Comparison of ENCODE assay signal across 16 mouse cellular contexts in genomic region chr14:45510787-45511186, GRCm38 (mm10). TPM values are rescaled to one million over a fixed set of nuclear protein-coding genes. Genes with fewer than 3 reads are reported as not detected.
DNase-seq lines count a peak whose midpoint lies in the region; ATAC-seq and TF ChIP-seq lines count a peak whose summit lies in the region.
"Had no signal": no experiment of that assay in that cellular context is flagged by ENCODE, and none has a peak within 500 bp of the region (broad histone marks: within the 10 kb centered on the region; RNA-seq: fewer than 3 reads in every experiment).

No protein-coding gene starts in this region.

- H3K4me1 ChIP-seq in embryonic facial prominence, embryonic 10.5 days = peaks cover 54% of the 10 kb centered on the region
- peaks cover 89% of the 10 kb centered on the region for H3K4me1 ChIP-seq in heart, postnatal 0 days (ENCODE audit: control insufficient read depth, insufficient read depth)
- peaks cover 18% of the 10 kb centered on the region for H3K4me1 ChIP-seq in liver, postnatal 0 days (ENCODE audit: insufficient read depth)

- no peaks in the 10 kb centered on the region for H3K9me3 ChIP-seq in embryonic facial prominence, embryonic 10.5 days
- no peaks in the 10 kb centered on the region for H3K9me3 ChIP-seq in heart, postnatal 0 days (replicated peaks; ENCODE audit: control insufficient read depth, low read length)
- no peaks in the 10 kb centered on the region for H3K9me3 ChIP-seq in liver, postnatal 0 days (ENCODE audit: low read length)
- H3K9me3 ChIP-seq: midbrain, embryonic 10.5 days; neural tube, embryonic 12.5 days had no signal

- peak overlapping the region; percentile 28; the same call in 1 of the 2 replicates for H3K4me2 ChIP-seq in heart, postnatal 0 days (ENCODE audit: low read depth, low read length)
- no peak overlapping the region for H3K4me2 ChIP-seq in liver, postnatal 0 days (ENCODE audit: low read depth, low read length)
- H3K4me2 ChIP-seq: neural tube, embryonic 12.5 days had no signal

- peaks cover 32% of the 10 kb centered on the region for H3K36me3 ChIP-seq in embryonic facial prominence, embryonic 10.5 days (replicated peaks)
- H3K36me3 ChIP-seq in heart, postnatal 0 days (replicated peaks; ENCODE audit: control insufficient read depth, insufficient read depth, low read length) = peaks cover 14% of the 10 kb centered on the region; the same call in 1 of the 2 replicates
- H3K36me3 ChIP-seq in liver, postnatal 0 days (replicated peaks; ENCODE audit: insufficient read depth, low read length) = 0 out of 2 replicates have a peak, but pooled peaks cover 5% of the 10 kb centered on the region
- H3K36me3 ChIP-seq: neural tube, embryonic 12.5 days had no signal

- 45% methylated on average over 4 of the region's 4 CpGs for WGBS in embryonic facial prominence, embryonic 10.5 days
- 17% methylated on average over 4 of the region's 4 CpGs for WGBS in heart, postnatal 0 days
- WGBS in liver, postnatal 0 days (ENCODE audit: insufficient replicate concordance) = 37% methylated on average over 4 of the region's 4 CpGs

- TF ChIP-seq CTCF in heart, postnatal 0 days (IDR thresholded peaks at IDR 0.05; ENCODE audit: low read depth) = no peak
- TF ChIP-seq CTCF in liver, postnatal 0 days (IDR thresholded peaks at IDR 0.05; ENCODE audit: low read depth) = no peak

- H3K9ac ChIP-seq in heart, postnatal 0 days (replicated peaks; ENCODE audit: low read depth, low read length) = no peak overlapping the region
- H3K9ac ChIP-seq in liver, postnatal 0 days (replicated peaks) = no peak overlapping the region
- H3K9ac ChIP-seq: neural tube, embryonic 12.5 days had no signal

- peak; percentile 78 for TF ChIP-seq EP300 in heart, postnatal 0 days (IDR thresholded peaks at IDR 0.05; ENCODE audit: low read depth)
- 0 out of 2 replicates have a peak, but pooled peaks have one; percentile 23 for TF ChIP-seq EP300 in liver, postnatal 0 days (IDR thresholded peaks at IDR 0.05; ENCODE audit: low read depth)

- peak; percentile 72 for ATAC-seq in heart, postnatal 0 days (ENCODE audit: insufficient read depth, low read depth)
- peak; percentile 92 for ATAC-seq in liver, postnatal 0 days
- ATAC-seq: CD4-positive, CD25-positive, alpha-beta regulatory T cell, adult 4 months; intestine, embryonic 16.5 days had no signal

- H3K27me3 ChIP-seq in embryonic facial prominence, embryonic 10.5 days (replicated peaks; ENCODE audit: low read depth, poor library complexity, severe bottlenecking) = no peaks in the 10 kb centered on the region
- no peaks in the 10 kb centered on the region for H3K27me3 ChIP-seq in heart, postnatal 0 days (ENCODE audit: control insufficient read depth, insufficient read depth, low read length)
- H3K27me3 ChIP-seq in liver, postnatal 0 days (ENCODE audit: insufficient read depth, low read length) = no peaks in the 10 kb centered on the region
- H3K27me3 ChIP-seq: neural tube, embryonic 12.5 days had no signal

- no peak overlapping the region for H3K4me3 ChIP-seq in embryonic facial prominence, embryonic 10.5 days
- H3K4me3 ChIP-seq in heart, postnatal 0 days (ENCODE audit: low read depth, low read length) = no peak overlapping the region
- H3K4me3 ChIP-seq in liver, postnatal 0 days (ENCODE audit: low read depth, low read length) = no peak overlapping the region
- H3K4me3 ChIP-seq: midbrain, embryonic 10.5 days; neural tube, embryonic 12.5 days had no signal

- DNase-seq in heart, adult 11 months = peak; percentile 96
- DNase-seq in heart, postnatal 25 days (ENCODE audit: low spot score) = no peak
- no peak for DNase-seq in embryonic facial prominence, embryonic 10.5 days (ENCODE audit: low spot score)
- peak; percentile 57 for DNase-seq in heart, postnatal 0 days (ENCODE audit: low spot score)
- peak; percentile 68 for DNase-seq in liver, postnatal 0 days
- DNase-seq in frontal cortex, postnatal 14 days (ENCODE audit: low spot score in 2 of 2) = no peak
- DNase-seq in MN1 (ENCODE audit: low spot score) = no peak
- no peak for DNase-seq in gastrocnemius, postnatal 4 days (ENCODE audit: low spot score in 2 of 2)
- DNase-seq: gastrocnemius, postnatal 36 days; left cerebral cortex, postnatal 4 days; right cerebral cortex, postnatal 25 days had no signal

- intact Hi-C loops in heart, postnatal 25 days (cut with DNase I) = no loop called here

- 0 out of 2 replicates have a peak overlapping the region, but pooled peaks have one; percentile 10 for H3K27ac ChIP-seq in embryonic facial prominence, embryonic 10.5 days (replicated peaks)
- H3K27ac ChIP-seq in heart, postnatal 0 days (ENCODE audit: low read depth) = peak overlapping the region; percentile 84
- H3K27ac ChIP-seq in liver, postnatal 0 days (ENCODE audit: low read depth) = peak overlapping the region; percentile 75
- H3K27ac ChIP-seq: midbrain, embryonic 10.5 days; neural tube, embryonic 12.5 days; stomach, postnatal 0 days had no signal

RNA-seq across cellular contexts. Expression of gene Fermt2, which starts 19.1 kb away (rescaled TPM):
- total RNA-seq in heart, postnatal 25 days (2021) = 100 to 1,000 TPM; 253 to 256 TPM
- polyA plus RNA-seq in embryonic facial prominence, embryonic 10.5 days (2016; fragmentation: Nextera tagmentation; extraction: Ambion mirVana) = 83.7 and 99.7 TPM in 2 replicates
- total RNA-seq in heart, postnatal 0 days (2014; rRNA removed; ENCODE audit: low replicate concordance) = 119 TPM in 2 replicates
- polyA plus RNA-seq in heart, postnatal 0 days (2015; fragmentation: Nextera tagmentation; extraction: Ambion mirVana) = 211 and 221 TPM in 2 replicates
- 76.8 and 90.8 TPM in 2 replicates for polyA plus RNA-seq in liver, postnatal 0 days (2015; fragmentation: Nextera tagmentation; extraction: Ambion mirVana)
- 100 to 1,000 TPM; 210 to 227 TPM for total RNA-seq in gastrocnemius, postnatal 4 days (2021)
- polyA plus RNA-seq: CD4-positive, CD25-positive, alpha-beta regulatory T cell, adult 4 months had no signal

Comparison
In these comparisons a context has a peak if more than half of its experiments do, and no peak if none do; other contexts are left out.
1. DNase-seq: peak in heart, adult 11 months (single experiment), heart, postnatal 0 days (single experiment) and liver, postnatal 0 days (single experiment); none in heart, postnatal 25 days (single experiment), embryonic facial prominence, embryonic 10.5 days (single experiment), frontal cortex, postnatal 14 days (0 of 2), MN1 (single experiment) and gastrocnemius, postnatal 4 days (0 of 2).
2. H3K27ac ChIP-seq: peak in every context shown above with its lines; median percentile 84 in heart, postnatal 0 days; 75 in liver, postnatal 0 days; 10 in embryonic facial prominence, embryonic 10.5 days.